Mouse (Mus musculus): ENCODE results near the gene Tns4. TPM values are rescaled to one million over a fixed set of nuclear protein-coding genes. Genes with fewer than 3 reads are reported as not detected.

Tns4 gene
- polyA plus RNA-seq, 1 experiment from 2014 or later = 1.3 TPM

- H3K27me3 ChIP-seq (replicated peaks; ENCODE audit: control insufficient read depth, insufficient read depth, low read length) = no peaks in the 10 kb centered on the region
- no peaks in the 10 kb centered on the region for H3K9me3 ChIP-seq (ENCODE audit: control insufficient read depth, low read length)
- ATAC-seq = 0 out of 2 replicates have a peak, but pooled peaks have one; percentile 29
- 69% methylated on average over 2 of the region's 2 CpGs for WGBS
- H3K27ac ChIP-seq (ENCODE audit: low read length) = peak overlapping the region; percentile 73
- no peak overlapping the region for H3K4me2 ChIP-seq (ENCODE audit: low read depth, low read length)
- no peak overlapping the region for H3K9ac ChIP-seq (ENCODE audit: low read depth, low read length)
- peaks cover 21% of the 10 kb centered on the region for H3K36me3 ChIP-seq (ENCODE audit: control insufficient read depth, insufficient read depth, low read length)
- H3K4me3 ChIP-seq (ENCODE audit: low read length) = no peak overlapping the region
- peaks cover 41% of the 10 kb centered on the region for H3K4me1 ChIP-seq (ENCODE audit: control insufficient read depth, insufficient read depth, low read length)
These were observed 41.5 kb downstream of the Tns4 start for GRCm38 (mm10) chr11:99047643-99048042.

DNA sequence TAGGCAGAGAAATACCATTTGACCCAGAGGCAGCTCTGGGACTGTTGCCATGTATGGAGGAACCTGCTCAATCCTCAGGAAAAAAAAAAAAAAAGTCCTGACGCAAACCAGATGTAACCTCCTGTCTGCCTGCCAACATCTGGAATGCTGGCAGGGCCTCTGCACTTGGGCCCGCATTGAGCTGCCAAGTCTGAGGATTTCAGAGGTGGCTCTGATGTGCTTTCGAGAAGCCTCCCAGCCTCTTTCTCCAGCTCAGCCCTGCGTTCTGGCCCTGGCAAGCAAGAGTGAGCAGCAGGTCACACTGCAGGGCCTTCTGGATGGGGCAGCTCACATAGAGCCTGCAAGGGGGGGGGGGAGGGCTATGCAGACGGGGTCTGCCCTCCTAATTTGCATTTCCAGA lies 42.0 kb downstream of the Tns4 start:
- Histone ChIP-seq H3K4me2 (ENCODE audit: low read depth, low read length) (no peak overlapping the region), H3K9ac (ENCODE audit: low read depth, low read length) (no peak overlapping the region), H3K27ac (ENCODE audit: low read length) (peak overlapping the region; percentile 73), H3K27me3 (replicated peaks; ENCODE audit: control insufficient read depth, insufficient read depth, low read length) (no peaks in the 10 kb centered on the region), H3K9me3 (ENCODE audit: control insufficient read depth, low read length) (no peaks in the 10 kb centered on the region), H3K36me3 (ENCODE audit: control insufficient read depth, insufficient read depth, low read length) (peaks cover 21% of the 10 kb centered on the region), H3K4me1 (ENCODE audit: control insufficient read depth, insufficient read depth, low read length) (peaks cover 45% of the 10 kb centered on the region), H3K4me3 (ENCODE audit: low read length) (no peak overlapping the region)
- ATAC-seq = peak; percentile 36
- WGBS = 39% methylated on average over 5 of the region's 5 CpGs

- Histone ChIP-seq H3K27ac (ENCODE audit: low read length) (peak overlapping the region; percentile 31), H3K4me2 (ENCODE audit: low read depth, low read length) (peak overlapping the region; percentile 21; the same call in 1 of the 2 replicates), H3K9me3 (ENCODE audit: control insufficient read depth, low read length) (no peaks in the 10 kb centered on the region), H3K4me3 (ENCODE audit: low read length) (no peak overlapping the region), H3K27me3 (replicated peaks; ENCODE audit: control insufficient read depth, insufficient read depth, low read length) (no peaks in the 10 kb centered on the region), H3K9ac (ENCODE audit: low read depth, low read length) (0 out of 2 replicates have a peak overlapping the region, but pooled peaks have one; percentile 18), H3K4me1 (ENCODE audit: control insufficient read depth, insufficient read depth, low read length) (peaks cover 49% of the 10 kb centered on the region), H3K36me3 (ENCODE audit: control insufficient read depth, insufficient read depth, low read length) (peaks cover 11% of the 10 kb centered on the region)
- ATAC-seq = peak; percentile 16
- WGBS = 47% methylated on average over 12 of the region's 12 CpGs
These were observed 43.8 kb downstream of the Tns4 start for GRCm38 (mm10) chr11:99045159-99045889.

DNA sequence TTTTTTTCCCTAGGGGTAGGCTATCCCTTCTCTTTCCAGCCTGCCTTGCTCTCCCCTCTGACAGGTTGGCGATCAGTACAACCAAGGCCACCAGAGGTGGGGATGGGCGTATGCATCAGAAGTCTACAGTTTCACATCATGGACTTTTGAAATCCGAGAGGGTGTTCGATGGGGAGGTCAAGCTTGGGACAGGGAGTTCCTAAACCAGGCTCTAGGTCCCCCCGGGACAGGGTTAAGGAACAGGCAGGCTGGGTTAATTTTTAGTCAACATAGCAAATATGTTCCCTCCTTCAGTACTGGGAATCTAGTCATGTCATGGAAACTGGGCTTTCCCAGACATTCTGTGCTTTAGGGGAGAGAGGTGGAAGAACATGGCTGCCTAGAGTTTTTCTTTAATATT lies 44.8 kb downstream of the Tns4 start:
- Histone ChIP-seq H3K27me3 (replicated peaks; ENCODE audit: control insufficient read depth, insufficient read depth, low read length) (no peaks in the 10 kb centered on the region), H3K27ac (ENCODE audit: low read length) (0 out of 2 replicates have a peak overlapping the region, but pooled peaks have one; percentile 12), H3K36me3 (ENCODE audit: control insufficient read depth, insufficient read depth, low read length) (peaks cover 7% of the 10 kb centered on the region), H3K9ac (ENCODE audit: low read depth, low read length) (no peak overlapping the region), H3K4me1 (ENCODE audit: control insufficient read depth, insufficient read depth, low read length) (peaks cover 50% of the 10 kb centered on the region), H3K4me3 (ENCODE audit: low read length) (no peak overlapping the region), H3K4me2 (ENCODE audit: low read depth, low read length) (peak overlapping the region; percentile 34; the same call in 1 of the 2 replicates), H3K9me3 (ENCODE audit: control insufficient read depth, low read length) (no peaks in the 10 kb centered on the region)
- ATAC-seq = no peak
- WGBS = 53% methylated on average over 5 of the region's 5 CpGs

DNA sequence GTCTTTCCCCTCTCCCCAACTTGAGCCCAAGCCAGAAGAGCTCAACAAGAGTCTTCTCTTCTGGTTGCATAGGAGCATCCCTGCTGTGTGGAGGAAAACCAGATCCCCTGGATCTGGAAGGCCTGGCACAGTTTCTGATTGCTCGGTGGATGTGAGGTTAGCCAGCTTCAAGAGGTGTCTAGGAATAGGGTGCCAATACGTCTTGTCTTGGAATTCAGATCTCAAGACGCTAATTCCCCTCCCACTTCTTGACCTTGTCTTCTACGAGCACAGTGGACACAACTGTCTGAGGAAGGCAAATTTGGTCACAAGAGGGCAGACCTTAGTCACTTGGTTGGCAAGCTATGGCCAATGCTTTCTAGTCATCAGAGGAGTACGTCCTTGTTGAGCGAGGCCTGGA lies 45.5 kb downstream of the Tns4 start:
- Histone ChIP-seq H3K4me3 (ENCODE audit: low read length) (peak overlapping the region; percentile 19; the same call in 1 of the 2 replicates), H3K27me3 (replicated peaks; ENCODE audit: control insufficient read depth, insufficient read depth, low read length) (no peaks in the 10 kb centered on the region), H3K27ac (ENCODE audit: low read length) (no peak overlapping the region), H3K36me3 (ENCODE audit: control insufficient read depth, insufficient read depth, low read length) (peaks cover under 1% of the 10 kb centered on the region), H3K9me3 (ENCODE audit: control insufficient read depth, low read length) (no peaks in the 10 kb centered on the region), H3K9ac (ENCODE audit: low read depth, low read length) (no peak overlapping the region), H3K4me1 (ENCODE audit: control insufficient read depth, insufficient read depth, low read length) (peaks cover 50% of the 10 kb centered on the region), H3K4me2 (ENCODE audit: low read depth, low read length) (peak overlapping the region; percentile 34)
- 54% methylated on average over 6 of the region's 6 CpGs for WGBS
- ATAC-seq = no peak

- Histone ChIP-seq H3K4me3 (ENCODE audit: low read length) (peak overlapping the region; percentile 64), H3K27me3 (replicated peaks; ENCODE audit: control insufficient read depth, insufficient read depth, low read length) (no peaks in the 10 kb centered on the region), H3K36me3 (ENCODE audit: control insufficient read depth, insufficient read depth, low read length) (no peaks in the 10 kb centered on the region; the same call in 1 of the 2 replicates), H3K4me2 (ENCODE audit: low read depth, low read length) (peak overlapping the region; percentile 81), H3K9ac (ENCODE audit: low read depth, low read length) (peak overlapping the region; percentile 85), H3K9me3 (ENCODE audit: control insufficient read depth, low read length) (no peaks in the 10 kb centered on the region), H3K27ac (ENCODE audit: low read length) (peak overlapping the region; percentile 92), H3K4me1 (ENCODE audit: control insufficient read depth, insufficient read depth, low read length) (peaks cover 48% of the 10 kb centered on the region)
- no peak for ATAC-seq
- 27% methylated on average over 12 of the region's 12 CpGs for WGBS
These were observed 46.2 kb downstream of the Tns4 start for GRCm38 (mm10) chr11:99042834-99043431.

DNA sequence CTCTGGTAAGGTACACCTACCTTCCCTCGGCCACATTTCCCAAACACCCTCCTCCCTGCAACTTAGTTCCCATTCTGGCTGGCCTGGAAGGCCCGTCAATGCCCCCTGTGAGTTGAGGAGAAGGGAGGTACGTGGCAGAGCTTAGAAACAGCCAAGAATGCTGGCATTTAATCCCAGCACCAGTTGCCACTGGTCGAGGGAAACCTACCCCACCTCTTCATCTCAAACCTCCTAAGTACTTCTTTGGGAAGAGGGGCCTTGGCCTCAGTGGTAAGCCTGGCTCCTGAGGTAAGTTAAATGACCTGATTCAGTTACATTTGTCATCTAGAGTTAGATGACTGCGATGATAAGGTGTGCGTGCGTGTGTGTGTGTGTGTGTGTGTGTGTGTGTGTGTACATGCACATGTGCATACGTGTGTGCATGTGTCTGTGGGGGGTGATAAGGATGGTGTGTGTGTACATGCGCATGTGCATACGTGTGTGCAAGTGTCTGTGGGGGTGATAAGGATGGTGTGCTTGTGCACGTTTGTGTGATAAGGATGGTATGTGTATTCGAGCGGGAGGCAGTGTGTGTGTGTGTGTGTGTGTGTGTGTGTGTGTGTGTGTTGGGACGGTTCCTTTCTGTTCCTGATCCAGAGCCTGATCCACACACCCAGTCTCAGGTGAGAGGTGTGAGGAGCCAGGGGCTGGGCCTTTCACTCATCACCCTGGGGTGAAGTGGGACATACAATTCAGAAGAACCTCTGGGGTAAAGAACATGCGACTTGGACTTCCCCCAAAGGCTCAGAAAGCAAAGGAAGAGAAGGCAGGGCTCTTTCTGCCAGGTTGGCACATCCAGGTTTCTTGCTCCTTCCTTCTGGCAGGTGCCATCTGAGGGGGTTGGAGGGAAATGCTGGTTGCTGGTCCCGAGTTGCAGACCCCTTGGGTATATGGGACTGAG lies 47.0 kb downstream of the Tns4 start:
- Histone ChIP-seq H3K9me3 (ENCODE audit: control insufficient read depth, low read length) (no peaks in the 10 kb centered on the region), H3K4me3 (ENCODE audit: low read length) (peak overlapping the region; percentile 64), H3K27me3 (replicated peaks; ENCODE audit: control insufficient read depth, insufficient read depth, low read length) (no peaks in the 10 kb centered on the region), H3K4me1 (ENCODE audit: control insufficient read depth, insufficient read depth, low read length) (peaks cover 42% of the 10 kb centered on the region), H3K27ac (ENCODE audit: low read length) (peak overlapping the region; percentile 92), H3K9ac (ENCODE audit: low read depth, low read length) (peak overlapping the region; percentile 85), H3K4me2 (ENCODE audit: low read depth, low read length) (peak overlapping the region; percentile 81), H3K36me3 (ENCODE audit: control insufficient read depth, insufficient read depth, low read length) (no peaks in the 10 kb centered on the region)
- no peak for ATAC-seq
- WGBS = 28% methylated on average over 16 of the region's 16 CpGs

DNA sequence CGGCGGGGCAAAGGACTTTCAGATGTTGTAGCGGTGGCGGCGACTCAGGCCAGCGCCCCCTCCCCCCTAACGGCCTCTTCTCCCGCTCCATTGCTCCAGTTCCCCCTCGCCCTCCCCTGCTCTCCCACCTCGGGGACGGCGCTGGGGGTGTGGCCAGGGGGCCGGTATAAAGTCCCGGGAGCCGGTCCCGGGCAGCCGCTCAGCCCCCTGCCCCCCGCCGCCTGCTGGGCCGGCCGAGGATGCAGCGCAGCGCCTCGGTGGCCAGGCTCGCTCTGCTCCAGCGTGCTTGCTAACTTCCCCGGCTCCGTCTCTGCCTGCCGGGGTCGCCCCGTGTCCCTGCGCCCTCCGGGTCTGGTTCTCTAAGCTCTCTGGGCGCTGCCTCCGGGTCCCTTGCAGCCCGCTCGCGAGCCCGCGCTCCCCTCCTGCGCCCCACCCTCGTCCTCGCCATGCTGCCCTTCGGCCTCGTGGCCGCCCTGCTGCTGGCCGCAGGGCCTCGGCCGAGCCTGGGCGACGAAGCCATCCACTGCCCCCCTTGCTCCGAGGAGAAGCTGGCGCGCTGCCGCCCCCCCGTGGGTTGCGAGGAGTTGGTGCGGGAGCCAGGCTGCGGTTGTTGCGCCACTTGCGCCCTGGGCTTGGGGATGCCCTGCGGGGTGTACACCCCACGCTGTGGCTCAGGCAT lies 47.9 kb downstream of the Tns4 start, which contains the start of gene Igfbp4:
TSS of gene Igfbp4 (plus strand) at position 194 of the 679 bp plus-strand sequence.
- under 1% methylated on average over 63 of the region's 63 CpGs for WGBS
- peak; percentile 70 for ATAC-seq
- Histone ChIP-seq H3K4me2 (ENCODE audit: low read depth, low read length) (peak within 1 kb of the TSS; percentile 81), H3K27me3 (replicated peaks; ENCODE audit: control insufficient read depth, insufficient read depth, low read length) (no peaks in the 10 kb centered on the region), H3K9me3 (ENCODE audit: control insufficient read depth, low read length) (no peaks in the 10 kb centered on the region), H3K36me3 (ENCODE audit: control insufficient read depth, insufficient read depth, low read length) (no peaks in the 10 kb centered on the region), H3K9ac (ENCODE audit: low read depth, low read length) (peak within 1 kb of the TSS; percentile 85), H3K4me1 (ENCODE audit: control insufficient read depth, insufficient read depth, low read length) (peaks cover 36% of the 10 kb centered on the region), H3K4me3 (ENCODE audit: low read length) (peak within 1 kb of the TSS; percentile 64), H3K27ac (ENCODE audit: low read length) (peak within 1 kb of the TSS; percentile 92)

All from intestine, embryonic 16.5 days (tissue).